Mouse (Mus musculus): ENCODE data around the gene Gm21987.

DNA sequence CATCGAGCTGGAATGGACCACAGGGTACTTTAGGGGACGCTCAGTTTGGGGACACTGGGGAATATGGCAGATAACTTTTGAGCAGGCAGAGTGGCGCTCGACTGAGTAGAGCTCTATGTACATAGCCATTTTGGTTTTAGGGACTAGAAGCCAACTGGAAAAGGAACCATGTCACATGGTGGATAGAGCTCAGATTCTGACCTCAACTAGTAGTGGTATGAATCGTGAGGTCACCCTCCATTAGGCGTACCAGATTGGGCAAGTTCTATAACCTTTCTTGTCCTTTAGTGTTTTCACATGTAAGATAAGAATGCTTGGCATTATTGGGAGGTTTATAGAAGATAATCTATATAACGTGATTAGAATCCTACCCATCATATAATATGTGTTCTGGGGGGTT lies 43.5 kb downstream of the Gm21987 start:
- TF ChIP-seq POLR2A (IDR thresholded peaks at IDR 0.05; ENCODE audit: low read depth, low read length) (no peak), CTCF (conservative IDR thresholded peaks at IDR 0.05 in 1 of 2, IDR thresholded peaks at IDR 0.05 in 1 of 2; ENCODE audit: low read depth in 2 of 2, low read length in 2 of 2) (no peak), KAT2A (IDR thresholded peaks at IDR 0.05; ENCODE audit: insufficient replicate concordance, low read length) (no peak), EP300 (IDR thresholded peaks at IDR 0.05; ENCODE audit: low read length) (peak; percentile 72), BHLHE40 (IDR thresholded peaks at IDR 0.05; ENCODE audit: low read depth, low read length) (peak; percentile 44; the same call in 1 of the 2 replicates), JUND (conservative IDR thresholded peaks at IDR 0.05; ENCODE audit: low read depth, low read length) (peak; percentile 65; the same call in 1 of the 2 replicates), ZMIZ1 (IDR thresholded peaks at IDR 0.05; ENCODE audit: low read depth, low read length) (no peak), POLR2AphosphoS2 (IDR thresholded peaks at IDR 0.05; ENCODE audit: low read depth, low read length) (no peak), RCOR1 (conservative IDR thresholded peaks at IDR 0.05; ENCODE audit: low read depth, low read length) (no peak)

Data from CH12.LX (cell line).